Mouse (Mus musculus): Measurements from ENCODE around the gene Olfr1046.
"Not testable (repeated sequence)": the region's sequence is repeated elsewhere in the genome, so short reads cannot be mapped to it uniquely, and the experiment has no call there.

Olfr1046 gene

GRCm38 (mm10) chr2:86219214-86219613 lies at the start of gene Olfr1046:
Gene Olfr1046 (minus strand): TSS chr2:86219314.
- DNase-seq (ENCODE audit: low read depth, low spot score): no peak

DNA sequence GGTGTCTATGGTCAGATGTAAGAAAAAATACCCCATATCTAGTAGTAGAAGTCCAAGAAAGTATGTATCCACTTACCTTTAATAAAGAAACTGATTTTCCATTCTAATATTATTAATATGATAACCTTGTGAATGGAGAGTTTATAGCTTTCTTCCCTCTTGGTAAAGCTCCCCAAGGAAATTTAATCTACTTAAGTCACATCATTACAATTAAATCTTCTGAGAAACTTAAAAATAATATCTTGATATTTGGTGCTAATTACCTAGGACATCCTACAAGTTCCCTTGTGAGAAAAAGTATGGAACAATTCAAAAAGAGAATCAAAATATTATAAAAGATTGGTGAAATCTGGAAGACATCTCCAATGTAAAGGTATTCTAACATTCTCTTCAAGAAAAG lies 39.1 kb upstream of the Olfr1046 start, which contains the start of gene Olfr1049:
TSS of gene Olfr1049 (minus strand) at position 101 of the 400 bp plus-strand sequence.
- not testable (repeated sequence) for DNase-seq (ENCODE audit: low read depth, low spot score)

DNA sequence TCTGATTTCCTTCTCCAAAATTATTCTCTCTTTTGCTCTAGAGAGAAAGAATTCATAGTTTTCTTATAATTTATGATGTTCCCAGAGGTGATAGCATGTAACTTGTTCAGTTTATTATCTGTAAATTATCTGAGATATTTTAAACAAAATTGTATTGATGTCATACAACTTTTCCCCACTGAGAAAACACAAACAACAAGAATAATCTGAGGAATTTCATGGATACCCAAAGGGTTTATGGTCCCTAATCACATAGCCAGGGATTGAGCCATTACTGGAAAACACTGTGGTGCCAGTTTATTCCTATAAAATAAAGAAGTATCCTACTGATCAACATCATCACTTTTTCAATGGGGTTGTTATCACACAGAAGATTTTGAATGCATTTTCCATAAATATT lies 21.1 kb upstream of the Olfr1046 start, which contains the start of gene Olfr1048:
TSS of gene Olfr1048 (minus strand) at position 101 of the 400 bp plus-strand sequence.
- no peak for DNase-seq (ENCODE audit: low read depth, low spot score)

- DNase-seq (ENCODE audit: low read depth, low spot score): no peak
Observed at GRCm38 (mm10) chr2:86231301-86231700, 12.2 kb upstream of the Olfr1046 start, which contains the start of gene Olfr1047. Gene Olfr1047 (minus strand): TSS chr2:86231401.

GRCm38 (mm10) chr2:86202909-86203308 lies 16.2 kb downstream of the Olfr1046 start, which contains the start of gene Olfr1045:
Gene Olfr1045 (minus strand): TSS chr2:86203009.
- DNase-seq (ENCODE audit: low read depth, low spot score): no peak

- no peak for DNase-seq (ENCODE audit: low read depth, low spot score)
Observed at GRCm38 (mm10) chr2:86195863-86196262, 23.3 kb downstream of the Olfr1046 start.

DNA sequence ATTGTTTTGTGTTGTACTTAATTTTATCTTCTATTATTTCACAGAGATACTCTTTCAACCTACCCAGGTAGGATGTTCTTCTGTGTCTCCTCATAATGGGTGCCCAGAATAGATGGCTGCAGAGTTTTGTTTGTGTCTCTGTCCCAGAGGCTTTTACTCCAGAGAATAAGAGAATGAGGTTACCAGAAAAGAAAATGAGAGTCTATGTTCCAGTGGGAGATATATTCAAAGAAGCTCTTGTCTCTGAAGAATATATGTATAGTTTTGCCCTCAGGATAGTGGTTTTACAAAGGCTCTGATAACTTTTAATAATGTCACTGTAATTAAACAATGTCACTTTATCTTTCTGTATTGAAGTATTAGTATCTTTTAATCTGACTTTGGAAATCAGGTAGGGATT lies 33.5 kb downstream of the Olfr1046 start, which contains the start of gene Olfr52:
TSS of gene Olfr52 (minus strand) at position 101 of the 400 bp plus-strand sequence.
- DNase-seq (ENCODE audit: low read depth, low spot score): no peak

- no peak for DNase-seq (ENCODE audit: low read depth, low spot score)
Observed at GRCm38 (mm10) chr2:86179950-86180349, 39.2 kb downstream of the Olfr1046 start.

DNA sequence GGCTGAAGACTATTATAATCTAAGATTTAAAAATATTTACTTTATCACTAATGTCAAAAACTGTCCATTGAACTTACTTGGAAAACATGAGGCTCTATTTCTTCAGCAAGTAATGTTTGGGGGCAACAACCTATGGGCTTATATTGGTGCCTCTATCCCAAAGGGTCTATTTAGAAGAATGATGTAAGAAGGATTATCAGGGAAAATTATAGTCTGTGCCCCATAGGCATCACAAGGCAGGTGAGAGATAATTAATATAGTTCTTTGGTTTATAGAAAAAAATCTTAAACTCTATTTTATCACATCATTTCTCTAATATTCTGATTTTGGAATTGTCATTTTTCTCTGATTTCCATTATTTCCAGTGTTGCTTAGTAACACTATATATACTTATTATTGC lies 41.4 kb downstream of the Olfr1046 start, which contains the start of gene Olfr1044:
TSS of gene Olfr1044 (minus strand) at position 101 of the 400 bp plus-strand sequence.
- no peak for DNase-seq (ENCODE audit: low read depth, low spot score)

GRCm38 (mm10) chr2:86175422-86175821 lies 43.7 kb downstream of the Olfr1046 start:
- not testable (repeated sequence) for DNase-seq (ENCODE audit: low read depth, low spot score)

GRCm38 (mm10) chr2:86167422-86167821 lies 51.7 kb downstream of the Olfr1046 start, which contains the start of gene Olfr1043:
Gene Olfr1043 (minus strand): TSS chr2:86167522.
- no peak for DNase-seq (ENCODE audit: low read depth, low spot score)

All from A20 (cell line).